Mouse (Mus musculus) skeletal muscle tissue, adult 2 months (tissue): ENCODE results near the gene Tph2.
A peak's percentile ranks its signal among the peaks of the same experiment; 100 is the strongest.
"Not testable (repeated sequence)": the region's sequence is repeated elsewhere in the genome, so short reads cannot be mapped to it uniquely, and the experiment has no call there.

Experiments
- DNase-seq: peaks from one replicate; pipeline ENCODE4 v3.0.0-alpha.2; 2012; ENCODE audit warnings: low read depth, low spot score

Gene Tph2

GRCm38 (mm10) chr10:115184697-115185096 lies at the start of gene Tph2:
Gene Tph2, minus strand, starts transcription at chr10:115185022.
- peak; percentile 8 for DNase-seq

DNA sequence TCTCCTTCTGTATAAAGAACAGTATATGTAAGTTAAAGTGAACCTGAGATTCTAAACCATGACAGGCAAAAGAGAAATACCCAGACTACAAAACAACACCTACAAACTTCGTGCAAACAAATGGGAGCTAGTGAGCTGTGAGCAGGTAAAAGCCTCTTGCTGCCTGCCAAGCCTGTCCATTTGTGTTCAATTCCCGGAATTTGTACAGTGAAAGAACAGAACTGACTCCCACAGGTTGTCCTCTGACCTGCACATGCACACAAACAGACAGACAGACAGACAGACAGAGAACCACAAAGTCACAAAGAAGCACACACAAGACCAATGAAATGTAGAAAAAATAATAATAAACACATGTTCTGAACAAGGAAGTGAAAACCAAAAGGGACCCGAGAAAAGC lies 49.0 kb upstream of the Tph2 start:
- DNase-seq, result no peak

GRCm38 (mm10) chr10:115232513-115232912 lies 47.7 kb upstream of the Tph2 start:
- no peak for DNase-seq

DNA sequence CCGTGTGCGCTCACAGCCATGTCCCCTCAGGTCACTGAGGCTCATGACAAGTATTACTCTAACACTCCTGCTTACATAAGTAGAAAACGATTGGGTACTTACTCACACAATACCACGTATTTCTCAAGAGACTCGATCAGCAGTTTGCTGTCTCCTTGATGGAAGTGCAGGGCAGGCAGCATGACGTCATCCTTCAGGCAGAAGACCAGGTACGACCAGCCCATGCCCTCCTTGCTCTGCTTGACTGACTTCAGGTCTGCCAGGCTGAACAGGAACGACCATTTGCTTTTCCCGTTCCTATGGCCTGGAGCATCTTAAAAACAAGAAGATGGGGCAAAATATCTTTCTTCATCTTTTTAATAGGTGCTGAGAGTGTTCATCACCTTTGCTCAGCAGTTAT lies 44.2 kb upstream of the Tph2 start:
- DNase-seq, result no peak

DNA sequence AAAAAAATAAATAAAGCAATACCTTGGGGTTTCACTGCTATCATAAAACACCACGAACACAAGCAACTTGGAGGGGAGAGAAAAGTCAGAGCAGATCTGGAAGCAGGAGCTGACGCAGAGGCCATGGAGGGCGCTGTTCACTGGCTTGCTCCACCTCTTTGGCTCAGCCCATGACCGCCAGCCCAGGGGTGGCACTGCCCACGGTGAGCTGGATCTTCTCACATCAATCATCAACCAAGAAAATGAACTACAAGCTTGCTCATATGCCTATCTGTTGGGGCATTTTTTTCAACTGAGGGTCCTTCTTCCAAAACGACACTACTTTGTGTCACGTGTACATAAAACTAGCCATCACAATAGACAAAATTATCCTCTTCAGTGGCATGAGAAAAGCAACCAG lies 41.8 kb upstream of the Tph2 start:
- DNase-seq, result no peak

- no peak for DNase-seq
These were observed 39.0 kb upstream of the Tph2 start for GRCm38 (mm10) chr10:115223845-115224244.

GRCm38 (mm10) chr10:115212916-115213580 lies 28.2 kb upstream of the Tph2 start:
- DNase-seq, result no peak

DNA sequence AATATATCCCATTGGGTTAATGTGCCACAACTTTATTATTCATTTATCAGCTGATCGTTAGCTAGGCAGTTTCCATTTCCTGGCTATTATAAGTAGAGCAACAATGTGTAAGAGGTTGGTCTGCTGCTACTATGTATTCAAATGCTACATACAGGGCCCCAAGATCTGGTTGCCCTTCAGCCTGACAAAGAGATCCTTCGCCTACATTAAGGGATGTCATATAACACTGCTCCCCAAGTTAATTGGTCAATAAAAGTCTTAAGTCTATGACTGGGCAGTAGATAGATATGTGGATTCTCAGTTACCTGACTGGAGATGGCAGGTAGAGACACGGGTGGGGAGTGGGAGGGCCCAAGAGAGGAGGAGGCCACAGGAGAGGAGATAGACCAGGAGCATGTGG lies 21.0 kb upstream of the Tph2 start:
- DNase-seq, result no peak

GRCm38 (mm10) chr10:115205284-115205683 lies 20.5 kb upstream of the Tph2 start:
- no peak for DNase-seq

GRCm38 (mm10) chr10:115191214-115191613 lies 6.4 kb upstream of the Tph2 start:
- no peak for DNase-seq

DNA sequence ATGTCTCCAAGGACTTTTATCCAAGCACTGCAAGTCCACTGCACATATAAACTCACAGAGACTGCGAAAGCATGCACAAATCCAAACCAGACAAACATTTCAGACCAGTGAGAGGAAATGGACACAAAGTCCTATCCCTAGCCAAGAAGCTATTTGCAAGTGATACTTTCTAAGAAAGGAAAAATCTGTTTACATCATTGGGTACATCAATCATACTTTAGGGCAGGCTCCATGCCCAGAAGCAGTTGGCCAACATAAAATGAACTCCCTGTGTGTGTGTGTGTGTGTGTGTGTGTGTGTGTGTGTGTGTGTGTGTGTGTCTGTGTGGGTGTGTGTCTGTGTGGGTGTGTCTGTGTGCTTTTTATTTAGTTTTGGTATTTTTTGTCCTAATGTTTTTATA lies 2.6 kb upstream of the Tph2 start:
- no peak for DNase-seq

- DNase-seq, result no peak
These were observed 3.8 kb downstream of the Tph2 start for GRCm38 (mm10) chr10:115181034-115181433.

- not testable (repeated sequence) for DNase-seq
These were observed 6.8 kb downstream of the Tph2 start for GRCm38 (mm10) chr10:115178019-115178418.

- no peak for DNase-seq
These were observed 9.2 kb downstream of the Tph2 start for GRCm38 (mm10) chr10:115175591-115175991.

DNA sequence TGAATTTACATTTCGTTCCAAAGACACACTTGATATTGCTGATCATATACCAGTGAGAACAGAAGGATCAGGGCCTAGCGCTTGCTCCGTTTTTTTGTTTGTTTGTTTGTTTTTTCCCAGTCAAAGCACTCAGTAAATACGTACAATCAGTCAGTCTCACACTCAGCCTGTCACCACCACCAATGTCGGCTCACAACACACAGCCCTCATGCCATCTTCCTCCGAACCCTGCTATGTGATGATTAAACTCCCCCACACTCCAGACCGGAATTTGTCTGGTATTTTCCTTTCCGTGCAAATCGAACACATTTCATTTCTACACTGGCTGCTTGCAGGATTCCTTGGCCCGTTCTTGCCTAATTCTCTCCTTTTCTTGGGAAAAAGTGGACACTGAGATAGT lies 11.5 kb downstream of the Tph2 start:
- no peak for DNase-seq

- DNase-seq, result no peak
These were observed 13.4 kb downstream of the Tph2 start for GRCm38 (mm10) chr10:115171351-115171818.

- no peak for DNase-seq
These were observed 14.1 kb downstream of the Tph2 start for GRCm38 (mm10) chr10:115170496-115171350.

- no peak for DNase-seq
These were observed 15.4 kb downstream of the Tph2 start for GRCm38 (mm10) chr10:115169410-115169809.

DNA sequence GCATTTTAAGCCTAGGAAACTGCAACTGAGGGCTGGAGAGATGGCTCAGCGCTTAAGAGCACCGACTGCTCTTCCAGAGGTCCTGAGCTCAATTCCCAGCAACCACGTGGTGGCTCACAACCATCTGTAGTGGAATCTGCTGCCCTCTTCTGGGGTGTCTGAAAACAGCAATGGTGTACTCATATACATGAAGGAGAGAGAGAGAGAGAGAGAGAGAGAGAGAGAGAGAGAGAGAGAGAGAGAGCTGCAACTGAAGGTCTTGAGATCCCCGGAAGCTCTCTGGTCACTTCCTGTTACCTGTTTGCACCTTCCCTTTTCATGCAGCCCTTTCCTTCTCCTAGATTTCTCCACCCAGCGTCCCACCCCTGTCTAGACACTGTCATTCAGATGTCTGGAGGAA lies 24.5 kb downstream of the Tph2 start:
- DNase-seq, result no peak

- no peak for DNase-seq
These were observed 37.5 kb downstream of the Tph2 start for GRCm38 (mm10) chr10:115147308-115147707.

- no peak for DNase-seq
These were observed 38.4 kb downstream of the Tph2 start for GRCm38 (mm10) chr10:115146257-115146898.

GRCm38 (mm10) chr10:115144542-115144941 lies 40.3 kb downstream of the Tph2 start:
- no peak for DNase-seq
